Mouse (Mus musculus) neural tube, embryonic 10.5 days (tissue): ENCODE measurements around the gene Mt2.

ENCODE experiments used
- DNase-seq: peaks from one replicate; pipeline ENCODE4 v3.0.0-alpha.2; 2017; ENCODE audit warnings: low spot score; ENCODE audit errors: extremely low spot score

Mt2 gene

GRCm38 (mm10) chr8:94199202-94199869, 26.9 kb downstream of the Mt2 start:
- DNase-seq, result peak; percentile 74

- DNase-seq, result no peak
Measured at GRCm38 (mm10) chr8:94204043-94204442, 31.6 kb downstream of the Mt2 start.

GRCm38 (mm10) chr8:94205736-94206135, 33.3 kb downstream of the Mt2 start:
- peak; percentile 81 for DNase-seq

- no peak for DNase-seq
Measured at GRCm38 (mm10) chr8:94206256-94206655, 33.8 kb downstream of the Mt2 start.

GRCm38 (mm10) chr8:94207491-94207890, 35.0 kb downstream of the Mt2 start:
- no peak for DNase-seq

GRCm38 (mm10) chr8:94209639-94210038, 37.2 kb downstream of the Mt2 start:
- no peak for DNase-seq

- DNase-seq, result no peak
Measured at GRCm38 (mm10) chr8:94210225-94210624, 37.8 kb downstream of the Mt2 start.

GRCm38 (mm10) chr8:94213819-94214218, 41.4 kb downstream of the Mt2 start:
- DNase-seq, result no peak

GRCm38 (mm10) chr8:94214252-94215173, 42.0 kb downstream of the Mt2 start, which contains the start of gene Nup93:
Gene Nup93, plus strand, starts transcription at chr8:94214564.
- DNase-seq, result peak; percentile 100
